Mouse (Mus musculus) lung, embryonic 15.5 days (tissue): ENCODE measurements at regions not wholly inside any gene's neighbourhood (a gene's known extent, or its start where the extent isn't known, plus 50 kb on each side); places are given as distances from the start of the nearest gene placed in this dataset.
A peak's percentile ranks its signal among the peaks of the same experiment; 100 is the strongest.

Experiments used
- ATAC-seq: fragments of 200-750 bp; cut with Nextera tagmentation; 2 replicates; pipeline ENCODE4 v1.8.0; 2017; ENCODE audit warnings: moderate number of reproducible peaks, borderline replicate concordance; ENCODE audit not compliant: low FRiP score, low TSS enrichment; ENCODE audit errors: extremely low read depth
- H3K27ac ChIP-seq: fragments of 300-500 bp; sonication (generic); 2 replicates; pipeline ENCODE4 v1.5.1; 2015; ENCODE audit warnings: moderate library complexity, mild to moderate bottlenecking, inconsistent platforms
- H3K27me3 ChIP-seq: fragments of 300-500 bp; sonication (generic); 2 replicates; pipeline ENCODE4 v1.6.1; 2015; ENCODE audit warnings: inconsistent platforms
- H3K36me3 ChIP-seq: fragments of 300-500 bp; sonication (generic); 2 replicates; pipeline ENCODE4 v1.6.1; 2015; ENCODE audit warnings: inconsistent platforms
- H3K4me1 ChIP-seq: fragments of 300-500 bp; sonication (generic); 2 replicates; pipeline ENCODE4 v1.6.1; 2015; ENCODE audit warnings: inconsistent platforms
- H3K4me2 ChIP-seq: fragments of 300-500 bp; sonication (generic); 2 replicates; pipeline ENCODE4 v1.6.1; 2015; ENCODE audit warnings: inconsistent platforms, mild to moderate bottlenecking, moderate library complexity
- H3K4me3 ChIP-seq: fragments of 300-500 bp; sonication (generic); 2 replicates; pipeline ENCODE4 v1.5.1; 2015; ENCODE audit warnings: mild to moderate bottlenecking, inconsistent platforms
- H3K9ac ChIP-seq: fragments of 300-500 bp; sonication (generic); 2 replicates; pipeline ENCODE4 v1.6.1; 2015; ENCODE audit warnings: inconsistent platforms
- H3K9me3 ChIP-seq: fragments of 300-500 bp; sonication (generic); 2 replicates; pipeline ENCODE4 v1.6.1; 2016; ENCODE audit warnings: inconsistent platforms
- WGBS: fragments of 180-500 bp; shearing (Covaris S2); methylation state at CpG from one replicate; pipeline ENCODE4 v1.1.7; 2015; 5-methylcytosine and 5-hydroxymethylcytosine counted together

DNA sequence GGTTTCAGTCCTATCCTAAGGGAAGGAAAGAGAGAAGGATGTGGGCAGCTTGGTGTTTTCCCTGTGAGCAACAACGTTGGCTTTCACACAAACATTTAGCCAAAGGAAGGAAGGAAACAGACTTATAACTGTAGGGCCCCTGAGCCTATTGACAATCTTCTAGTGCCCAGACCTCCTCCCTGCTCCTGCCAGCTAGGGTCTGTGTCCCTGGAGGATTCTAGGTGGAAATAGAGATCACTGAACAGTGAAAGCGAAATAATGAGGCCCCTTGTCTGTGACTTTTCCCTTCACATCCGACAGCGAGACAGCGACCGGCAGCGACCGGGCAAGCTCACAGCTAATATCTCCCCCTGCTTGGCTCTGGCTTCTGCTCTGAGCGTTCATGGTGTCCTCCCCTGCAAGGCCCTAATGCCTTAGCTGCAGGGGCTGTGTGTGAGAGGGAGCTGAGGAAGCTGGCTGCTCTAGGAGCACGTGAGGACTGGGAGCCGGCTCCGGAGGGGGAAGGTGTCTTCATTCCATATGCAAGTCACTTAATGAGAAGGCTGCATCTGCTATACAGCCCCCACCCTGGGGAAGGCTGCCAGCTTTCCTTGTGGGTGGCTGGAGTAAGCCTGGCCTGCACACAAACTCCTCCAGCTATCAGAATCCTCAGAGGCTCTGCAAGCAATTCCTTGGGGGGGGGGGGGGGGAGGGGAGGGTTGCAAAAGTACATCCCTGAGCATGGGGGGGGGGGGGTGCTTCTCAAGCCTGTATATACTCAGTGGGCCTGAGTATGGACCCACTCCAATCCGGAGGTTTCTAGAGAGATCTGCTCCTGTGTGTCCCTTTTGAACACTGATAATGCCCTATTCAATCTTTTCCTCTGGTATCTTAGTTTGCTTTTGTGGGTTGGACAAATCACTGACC lies 61.7 kb upstream of the Opcml start:
- no peaks in the 10 kb centered on the region for H3K27me3 ChIP-seq
- ATAC-seq: peak; percentile 77; the same call in 1 of the 2 replicates
- peak overlapping the region; percentile 53 for H3K27ac ChIP-seq
- no peak overlapping the region for H3K9ac ChIP-seq
- no peaks in the 10 kb centered on the region for H3K9me3 ChIP-seq
- 9% methylated on average over 13 of the region's 13 CpGs for WGBS
- no peaks in the 10 kb centered on the region for H3K36me3 ChIP-seq
- H3K4me2 ChIP-seq: peak overlapping the region; percentile 33
- H3K4me1 ChIP-seq: peaks cover 6% of the 10 kb centered on the region
- H3K4me3 ChIP-seq: no peak overlapping the region

DNA sequence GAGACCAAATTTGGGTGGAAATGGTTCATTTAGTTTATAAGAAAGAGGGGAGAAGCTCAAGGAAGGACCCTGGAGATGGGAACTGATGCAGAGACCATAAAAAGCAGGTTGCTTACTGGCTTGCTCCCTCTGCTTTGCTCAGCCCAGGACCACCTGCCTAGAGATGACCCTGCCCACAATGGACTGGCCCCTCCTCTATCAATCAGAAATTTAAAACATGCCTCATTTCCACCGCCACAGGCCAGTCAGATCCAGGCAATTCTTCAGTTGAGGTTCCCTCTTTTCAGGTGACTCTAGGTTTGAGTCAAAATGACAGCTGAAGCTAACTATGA lies 61.1 kb upstream of the Opcml start:
- WGBS: 56% methylated on average over 1 of the region's 1 CpGs
- no peak for ATAC-seq
- H3K9ac ChIP-seq: no peak overlapping the region
- no peaks in the 10 kb centered on the region for H3K27me3 ChIP-seq
- no peaks in the 10 kb centered on the region for H3K9me3 ChIP-seq
- no peak overlapping the region for H3K27ac ChIP-seq
- H3K4me3 ChIP-seq: no peak overlapping the region
- peaks cover 6% of the 10 kb centered on the region for H3K4me1 ChIP-seq
- no peaks in the 10 kb centered on the region for H3K36me3 ChIP-seq
- H3K4me2 ChIP-seq: no peak overlapping the region

DNA sequence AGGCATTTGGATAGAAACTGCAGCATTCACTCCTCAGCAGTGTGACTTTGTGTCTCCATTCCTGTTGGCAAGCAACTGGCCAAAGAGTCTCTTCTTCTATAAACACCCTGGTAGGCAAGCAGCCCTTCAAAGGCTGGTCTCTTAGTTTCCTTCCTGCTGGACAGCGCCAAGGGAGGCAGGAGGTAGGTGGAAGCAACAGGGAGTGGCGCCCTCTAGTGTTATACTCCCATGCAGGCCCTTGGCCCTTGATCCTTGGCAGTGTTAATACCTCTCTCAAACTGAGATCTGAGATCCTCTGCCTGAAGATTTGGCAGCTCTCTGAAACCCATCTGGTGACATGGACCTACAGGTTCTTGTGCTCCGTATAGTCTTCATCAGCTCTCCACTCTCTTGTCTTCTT lies 51.3 kb upstream of the Opcml start:
- no peak for ATAC-seq
- Histone ChIP-seq H3K4me2 (no peak overlapping the region), H3K4me3 (no peak overlapping the region), H3K4me1 (no peaks in the 10 kb centered on the region), H3K27me3 (no peaks in the 10 kb centered on the region), H3K9ac (no peak overlapping the region), H3K36me3 (no peaks in the 10 kb centered on the region), H3K9me3 (no peaks in the 10 kb centered on the region), H3K27ac (no peak overlapping the region)
- WGBS: 25% methylated on average over 3 of the region's 3 CpGs
